Mouse (Mus musculus): ENCODE results near the gene Myh2. TPM values are rescaled to one million over a fixed set of nuclear protein-coding genes. Genes with fewer than 3 reads are reported as not detected.

Myh2 gene
- not detected in 2 replicates for total RNA-seq (2017)

DNA sequence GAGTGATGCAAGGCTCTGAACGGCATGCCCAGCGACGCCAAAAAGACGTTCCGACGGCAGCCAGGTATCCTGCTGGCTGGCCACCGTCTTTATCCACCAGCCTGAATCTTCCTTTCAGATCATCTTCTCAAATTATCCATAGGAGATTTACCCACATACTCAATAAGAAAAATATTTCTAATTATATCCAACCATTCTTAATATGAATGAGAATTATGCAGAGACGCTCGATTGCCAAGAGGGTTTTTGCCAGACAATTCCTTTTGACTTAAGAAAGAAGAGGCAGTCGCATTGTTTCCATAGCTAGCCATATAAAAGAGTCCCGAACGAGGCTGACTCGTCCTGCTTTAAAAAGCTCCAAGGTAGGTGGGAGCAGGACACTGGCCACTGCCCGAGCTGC is at the start of gene Myh2:
Gene Myh2, plus strand, starts transcription at position 301 of the 400 bp plus-strand sequence.
- ATAC-seq (ENCODE audit: extremely low read depth, insufficient number of reproducible peaks, low FRiP score, poor library complexity, severe bottlenecking) = no peak

DNA sequence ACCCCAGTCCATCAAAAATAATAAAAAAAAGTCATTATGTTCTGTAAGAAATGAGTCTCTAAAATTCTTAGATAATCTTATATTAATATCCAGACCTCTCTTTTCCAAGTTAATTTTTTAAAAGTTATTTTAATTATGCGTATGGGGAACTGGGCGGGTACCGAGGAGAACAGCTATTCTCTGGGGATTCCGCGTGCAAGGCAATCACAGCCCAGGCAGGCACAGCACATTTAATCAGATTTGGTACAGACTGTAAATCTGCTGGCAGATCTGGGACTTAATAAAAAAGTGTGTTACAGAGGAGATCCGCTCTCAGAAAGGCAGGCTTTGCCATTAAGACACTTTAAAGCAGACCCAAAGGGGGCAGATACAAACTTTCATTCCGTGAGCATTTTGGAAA is 45.9 kb upstream of the Myh2 start:
- no peak for ATAC-seq (ENCODE audit: extremely low read depth, insufficient number of reproducible peaks, low FRiP score, poor library complexity, severe bottlenecking)

DNA sequence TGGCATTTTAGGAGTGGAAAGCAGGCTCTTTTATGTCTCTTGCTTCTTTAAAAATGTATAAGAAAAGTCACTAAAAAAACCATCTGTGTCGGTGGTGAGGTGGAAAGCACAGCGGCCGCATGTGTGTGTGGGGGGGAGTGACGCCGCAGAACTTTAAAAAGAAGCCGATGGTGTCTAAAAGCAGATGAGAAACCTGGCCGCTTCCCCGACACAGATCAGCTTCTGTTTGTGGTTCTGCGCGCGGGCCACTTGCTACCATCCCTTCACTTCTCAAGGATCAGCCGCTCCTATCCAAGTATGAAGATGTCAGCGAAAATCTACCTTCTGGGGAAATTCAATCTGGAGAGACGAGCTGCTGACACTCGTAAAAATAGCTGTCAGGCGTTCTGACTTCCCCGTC is 45.5 kb upstream of the Myh2 start:
- no peak for ATAC-seq (ENCODE audit: extremely low read depth, insufficient number of reproducible peaks, low FRiP score, poor library complexity, severe bottlenecking)

DNA sequence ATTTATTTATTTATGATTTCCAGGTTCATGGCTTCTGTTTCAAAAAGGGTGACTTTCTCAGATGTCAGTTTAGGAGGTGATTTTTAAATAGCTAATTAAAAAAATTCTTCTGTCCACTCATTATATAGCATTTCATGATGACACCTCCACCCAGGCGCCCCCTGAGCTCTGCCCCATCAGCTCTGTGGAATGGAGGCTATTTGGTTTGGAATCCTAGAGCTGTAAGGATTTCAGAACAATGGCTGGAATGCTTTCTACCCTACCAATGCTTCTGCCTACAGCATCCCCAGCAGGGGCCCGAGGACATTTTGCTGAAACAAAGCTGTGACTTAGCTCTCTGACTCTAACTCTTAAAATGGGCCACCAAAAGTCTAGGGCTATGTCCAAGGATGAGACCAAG is 37.3 kb upstream of the Myh2 start:
- ATAC-seq (ENCODE audit: extremely low read depth, insufficient number of reproducible peaks, low FRiP score, poor library complexity, severe bottlenecking) = no peak

DNA sequence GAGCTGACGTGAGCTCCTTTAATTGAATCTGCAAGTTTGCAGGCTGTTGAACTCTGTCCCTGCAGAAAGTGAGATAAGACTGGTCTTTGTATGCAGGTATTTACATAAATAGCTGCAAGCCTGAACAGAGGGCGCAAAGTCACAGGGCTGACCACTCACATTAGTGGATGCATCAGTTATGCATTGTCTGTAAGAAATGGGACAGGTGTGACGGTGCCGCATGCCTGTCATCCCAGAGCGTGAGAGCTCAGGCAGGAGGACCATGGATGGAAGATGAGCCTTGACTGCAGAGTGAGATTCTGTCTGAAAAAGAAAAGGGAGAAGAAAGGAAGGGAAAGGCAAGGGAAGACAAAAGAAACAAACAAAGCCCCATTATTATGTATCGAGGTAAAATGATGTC is 36.2 kb upstream of the Myh2 start:
- no peak for ATAC-seq (ENCODE audit: extremely low read depth, insufficient number of reproducible peaks, low FRiP score, poor library complexity, severe bottlenecking)

DNA sequence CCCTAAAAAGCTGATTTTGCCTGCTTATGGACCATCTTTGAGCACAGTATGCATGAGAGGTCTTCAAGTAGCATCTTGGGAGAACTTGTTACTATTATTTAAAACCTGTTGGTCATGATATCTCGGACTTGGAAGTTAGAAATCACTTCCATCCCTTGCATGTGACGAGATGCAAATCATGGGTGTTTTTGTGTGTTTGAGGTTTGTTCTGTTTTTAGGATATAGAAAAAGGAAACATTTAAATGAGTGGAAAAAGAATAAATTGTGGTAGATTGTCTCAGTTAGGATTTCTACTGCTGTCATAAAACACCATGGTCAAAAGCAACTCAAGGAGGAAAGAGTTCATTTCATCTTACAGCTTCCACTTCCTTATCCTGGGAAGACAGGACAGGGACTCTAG is 35.3 kb upstream of the Myh2 start:
- ATAC-seq (ENCODE audit: extremely low read depth, insufficient number of reproducible peaks, low FRiP score, poor library complexity, severe bottlenecking) = no peak

DNA sequence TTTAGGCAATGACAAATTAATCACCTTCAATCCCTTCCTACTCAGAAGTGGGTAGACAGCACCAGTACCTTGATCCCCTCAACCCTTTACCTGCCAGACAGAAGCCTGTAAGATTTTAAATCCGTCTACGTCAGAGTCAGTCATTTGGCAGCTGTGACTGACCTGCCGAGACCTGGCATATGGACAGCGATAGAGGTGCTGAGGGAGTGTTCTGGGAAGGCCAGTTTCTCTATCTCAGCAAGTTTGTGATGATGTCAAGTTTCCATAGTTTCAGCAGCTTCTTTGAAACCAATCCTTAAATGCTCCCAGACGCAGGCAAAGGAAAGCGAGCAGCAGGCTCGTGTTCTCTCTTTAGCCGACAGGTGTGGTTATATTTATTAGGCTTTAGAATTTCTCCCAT is 31.3 kb upstream of the Myh2 start:
- ATAC-seq (ENCODE audit: extremely low read depth, insufficient number of reproducible peaks, low FRiP score, poor library complexity, severe bottlenecking) = no peak

DNA sequence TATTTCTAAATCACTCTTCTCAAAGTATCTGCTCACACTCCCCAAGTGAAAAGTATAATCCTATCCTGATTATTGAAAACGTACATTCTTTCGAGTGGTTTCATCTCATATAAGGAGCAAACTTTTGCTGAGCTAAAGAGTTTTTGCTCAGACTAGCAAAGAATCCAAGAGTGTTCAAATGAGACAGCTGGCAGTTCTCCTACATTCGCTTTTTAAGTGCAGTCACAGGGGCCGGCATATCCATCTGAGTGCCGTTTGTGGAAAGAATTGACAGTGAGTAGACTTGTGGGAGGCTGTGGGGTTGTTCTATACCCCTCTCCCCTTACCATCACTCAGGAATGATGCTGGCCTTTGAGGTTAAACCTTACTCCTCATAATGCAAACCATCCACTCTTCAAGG is 30.7 kb upstream of the Myh2 start:
- ATAC-seq (ENCODE audit: extremely low read depth, insufficient number of reproducible peaks, low FRiP score, poor library complexity, severe bottlenecking) = no peak

DNA sequence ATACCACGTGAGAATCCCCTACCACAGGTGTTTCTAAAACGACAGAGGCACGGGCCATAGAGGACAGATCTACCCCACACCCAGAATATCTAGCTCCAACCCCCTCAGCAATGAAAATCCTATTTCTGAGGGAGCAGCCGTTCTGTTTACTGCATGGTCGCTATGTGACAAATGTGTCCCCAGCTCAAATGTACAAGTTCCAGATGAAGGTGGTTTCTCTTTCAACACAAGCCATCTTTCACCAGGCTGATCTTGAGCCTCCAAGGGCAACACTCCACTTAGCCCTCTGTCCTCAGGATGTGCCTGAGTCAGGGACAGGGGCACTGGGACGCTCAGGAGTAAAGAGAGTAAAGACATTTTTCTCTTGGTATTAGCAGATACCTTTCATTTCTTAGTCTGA is 29.8 kb upstream of the Myh2 start:
- no peak for ATAC-seq (ENCODE audit: extremely low read depth, insufficient number of reproducible peaks, low FRiP score, poor library complexity, severe bottlenecking)

DNA sequence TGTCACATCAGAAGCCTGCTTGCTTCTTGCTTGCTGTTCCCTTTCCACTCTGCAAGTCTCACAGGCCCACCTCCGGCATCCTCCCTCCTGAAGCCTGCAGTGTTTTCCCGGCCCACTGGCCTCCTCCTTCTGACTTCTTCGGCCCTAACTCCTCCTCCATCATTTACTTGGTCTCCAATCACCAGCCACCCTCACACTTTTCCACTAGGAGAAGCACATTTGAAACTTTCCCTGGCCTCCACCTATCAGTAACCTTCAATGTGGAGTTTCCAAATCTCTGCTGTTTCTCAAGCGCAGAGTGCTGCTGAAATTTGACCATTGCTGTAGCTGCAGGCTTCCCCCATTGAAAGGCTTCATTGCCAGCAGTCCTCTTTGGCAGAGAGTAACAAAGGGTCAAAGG is 28.8 kb upstream of the Myh2 start:
- ATAC-seq (ENCODE audit: extremely low read depth, insufficient number of reproducible peaks, low FRiP score, poor library complexity, severe bottlenecking) = no peak

DNA sequence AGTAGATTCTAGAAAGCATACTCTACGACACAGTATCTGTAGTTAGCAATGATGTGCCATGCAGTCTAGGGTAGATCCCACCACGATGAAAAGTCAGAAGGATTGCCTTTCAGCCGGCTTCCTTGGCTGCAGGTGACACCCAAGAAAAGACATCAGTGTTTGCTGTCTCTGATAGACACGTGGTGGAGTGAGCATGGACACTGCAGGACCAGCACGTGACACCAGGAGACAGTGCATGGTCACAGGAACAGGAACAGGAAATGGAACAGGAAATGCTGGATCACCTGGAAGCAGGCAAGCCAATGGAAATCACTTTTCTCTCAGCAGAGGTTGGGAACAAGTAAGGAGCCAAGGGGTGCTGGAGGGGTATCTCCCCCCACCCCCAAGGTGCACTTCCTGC is 27.8 kb upstream of the Myh2 start:
- no peak for ATAC-seq (ENCODE audit: extremely low read depth, insufficient number of reproducible peaks, low FRiP score, poor library complexity, severe bottlenecking)

DNA sequence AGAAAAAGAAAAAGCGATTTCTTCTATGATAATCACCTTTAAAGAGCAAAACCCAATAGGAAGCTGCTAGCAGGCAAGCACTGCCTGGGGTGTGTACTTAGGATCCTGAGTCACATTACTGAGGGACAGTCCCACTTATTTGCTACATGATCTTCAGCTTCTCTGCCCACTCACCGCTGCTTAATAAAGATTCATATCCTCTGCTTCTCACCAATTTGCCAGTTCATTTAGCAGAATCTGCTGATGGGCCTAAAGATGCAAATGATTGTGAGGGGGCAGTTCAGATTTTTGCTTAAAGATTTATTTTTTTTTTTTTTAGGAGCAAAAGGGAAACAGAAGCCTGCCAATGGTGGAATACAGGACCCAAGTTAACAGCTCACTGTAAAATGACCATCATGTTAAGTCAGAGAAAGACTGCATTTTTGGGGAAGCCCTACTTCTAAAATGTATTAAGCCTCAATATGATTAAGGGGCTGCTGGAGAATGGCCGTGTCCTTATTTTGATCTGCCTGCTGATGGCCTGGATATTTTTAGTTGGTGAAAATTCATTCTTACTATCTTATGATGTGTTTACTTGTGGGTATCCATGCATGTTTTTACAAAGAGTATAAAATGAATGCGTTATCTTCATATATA is 26.8 kb upstream of the Myh2 start:
- ATAC-seq (ENCODE audit: extremely low read depth, insufficient number of reproducible peaks, low FRiP score, poor library complexity, severe bottlenecking) = no peak

DNA sequence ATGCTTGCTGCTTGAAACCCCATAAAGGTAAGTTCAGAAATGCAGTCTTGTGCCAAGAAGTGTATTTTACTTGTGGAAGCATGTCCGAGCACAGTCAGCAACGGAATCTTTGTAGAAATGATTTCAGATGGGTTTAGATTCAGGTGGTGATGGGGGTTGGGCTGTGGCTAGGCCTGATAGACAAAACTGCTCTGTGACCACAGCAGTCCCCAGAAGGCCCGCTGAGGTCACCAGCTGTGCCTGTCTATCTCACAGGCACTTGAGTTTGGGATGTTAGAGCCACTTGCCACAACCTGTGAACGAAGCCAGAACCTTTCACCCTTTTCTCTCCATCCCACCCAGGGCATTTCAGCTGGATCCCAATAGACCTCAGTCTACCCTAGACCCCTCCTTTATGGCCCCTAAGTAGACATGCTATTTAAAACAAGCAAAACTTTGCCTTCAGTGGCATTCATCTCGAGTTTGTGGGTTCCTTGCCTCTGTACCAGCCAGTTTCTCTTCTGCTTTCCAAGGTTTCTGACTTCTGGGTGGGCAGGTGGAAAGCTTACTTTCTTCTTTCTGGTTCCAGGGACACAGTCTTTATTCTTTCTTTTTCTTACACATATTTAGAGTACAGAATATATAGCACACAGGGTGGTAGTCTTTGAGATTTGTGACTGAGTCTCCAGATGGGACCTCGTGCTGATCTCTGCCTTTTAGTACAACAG is 26.1 kb upstream of the Myh2 start:
- no peak for ATAC-seq (ENCODE audit: extremely low read depth, insufficient number of reproducible peaks, low FRiP score, poor library complexity, severe bottlenecking)

DNA sequence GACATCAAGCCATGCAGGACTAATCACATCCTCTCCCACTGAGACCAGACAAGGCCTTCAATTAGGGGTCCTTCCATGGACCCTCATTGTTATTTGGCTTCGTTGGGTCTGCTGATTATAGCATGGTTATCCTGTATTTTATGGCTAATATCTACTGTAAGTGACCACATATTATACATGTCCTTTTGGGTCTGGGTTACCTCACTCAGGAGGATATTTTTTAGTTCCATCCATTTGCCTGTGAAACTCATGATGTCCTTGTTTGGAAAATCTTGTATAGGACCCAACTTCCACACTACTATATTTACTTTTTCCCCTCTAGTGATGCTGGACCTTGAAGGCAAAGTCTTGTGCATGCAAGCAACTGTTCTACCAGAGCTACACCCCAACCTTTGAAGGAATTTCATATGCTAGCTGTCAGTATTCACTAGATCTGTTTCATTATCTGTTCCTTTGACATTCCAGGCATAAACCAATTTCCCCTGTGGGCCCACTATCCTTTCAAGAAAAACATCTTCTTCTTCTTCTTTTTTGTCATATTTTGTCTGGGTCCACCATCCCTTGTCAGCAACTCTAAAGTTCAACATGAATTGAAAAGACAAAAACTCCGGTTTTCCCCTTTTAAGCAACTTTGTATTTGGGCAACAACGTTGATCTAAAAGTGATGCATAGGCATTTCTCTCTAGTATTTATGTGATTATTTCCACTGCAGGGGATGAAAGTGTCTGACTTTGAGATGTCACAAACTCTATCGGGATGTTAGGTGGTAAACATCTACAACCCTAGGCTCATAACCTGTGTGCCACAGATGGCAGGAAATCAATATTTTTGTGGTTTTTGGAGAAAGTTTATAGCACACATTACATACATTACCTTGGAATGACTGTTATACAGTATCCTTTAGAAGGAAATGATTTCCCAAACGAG is 25.1 kb upstream of the Myh2 start:
- ATAC-seq (ENCODE audit: extremely low read depth, insufficient number of reproducible peaks, low FRiP score, poor library complexity, severe bottlenecking) = no peak

DNA sequence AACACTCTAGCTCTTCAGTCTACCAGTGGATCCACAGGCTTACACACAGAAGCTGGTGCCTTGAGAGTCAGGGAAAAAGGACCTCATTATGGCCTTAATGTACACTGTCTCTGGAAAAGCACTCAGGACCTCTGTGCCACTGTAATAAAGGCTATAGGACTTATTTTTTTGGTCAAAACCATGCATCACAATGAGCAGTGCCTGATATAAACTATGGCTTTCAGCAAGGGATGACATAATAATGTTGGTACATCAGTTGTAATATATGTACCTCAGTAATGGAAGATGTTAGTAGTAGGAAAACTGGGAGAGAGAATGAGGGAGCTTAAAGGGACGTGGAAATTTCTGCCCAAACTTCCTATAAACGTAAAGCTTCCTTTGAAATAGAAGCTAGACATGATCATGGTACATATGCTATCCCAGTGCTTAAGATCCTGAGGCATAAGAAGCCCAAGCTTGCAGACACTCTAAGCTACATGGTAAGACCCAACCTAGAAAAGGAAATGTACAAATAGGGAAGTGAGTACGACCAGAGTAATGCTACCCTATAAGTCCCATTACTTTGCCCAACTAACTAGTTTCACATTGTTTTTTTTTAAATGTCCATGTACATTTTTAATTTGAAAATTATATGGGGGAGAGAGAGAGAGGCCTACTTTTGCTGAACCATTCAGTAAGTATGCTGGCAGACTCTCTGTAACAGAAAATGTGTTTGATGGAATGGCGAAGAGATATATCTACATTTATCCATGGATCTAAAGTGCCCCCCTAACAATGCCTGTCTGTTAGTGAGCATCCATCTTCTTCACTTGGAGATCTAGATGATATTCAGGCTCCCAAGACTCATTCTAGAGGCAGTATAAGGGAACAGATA is 24.2 kb upstream of the Myh2 start:
- no peak for ATAC-seq (ENCODE audit: extremely low read depth, insufficient number of reproducible peaks, low FRiP score, poor library complexity, severe bottlenecking)

DNA sequence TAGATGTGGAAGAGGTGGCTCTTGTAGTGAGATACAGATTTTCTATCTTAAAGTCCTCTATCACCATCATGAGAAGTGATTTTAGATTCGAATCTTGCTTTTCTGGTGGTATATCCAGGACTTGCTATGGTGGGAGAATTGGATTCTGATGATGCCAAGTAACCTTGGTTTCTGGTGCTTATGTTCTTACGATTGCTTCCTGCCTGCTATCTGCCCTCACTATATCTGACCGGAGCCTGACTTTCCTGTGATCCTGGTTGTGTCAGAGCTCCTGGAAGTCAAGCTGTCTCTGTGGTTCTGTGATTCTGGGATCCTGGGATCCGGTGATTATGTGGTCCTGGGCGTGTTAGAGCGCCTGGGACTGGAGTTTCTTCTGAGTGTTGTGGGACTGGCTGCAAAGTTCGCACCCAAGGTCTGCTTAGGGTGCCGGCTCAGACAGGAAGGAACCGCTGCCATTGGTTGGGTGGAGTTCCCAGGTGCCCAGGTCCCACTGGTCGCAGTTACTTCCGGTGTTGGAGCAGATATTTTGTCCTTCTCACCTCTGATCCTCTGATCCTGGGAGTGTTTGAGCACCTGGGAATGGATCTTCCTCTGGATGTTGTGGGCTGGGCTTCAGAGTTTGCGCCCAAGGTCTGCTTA is 23.4 kb upstream of the Myh2 start:
- no peak for ATAC-seq (ENCODE audit: extremely low read depth, insufficient number of reproducible peaks, low FRiP score, poor library complexity, severe bottlenecking)

DNA sequence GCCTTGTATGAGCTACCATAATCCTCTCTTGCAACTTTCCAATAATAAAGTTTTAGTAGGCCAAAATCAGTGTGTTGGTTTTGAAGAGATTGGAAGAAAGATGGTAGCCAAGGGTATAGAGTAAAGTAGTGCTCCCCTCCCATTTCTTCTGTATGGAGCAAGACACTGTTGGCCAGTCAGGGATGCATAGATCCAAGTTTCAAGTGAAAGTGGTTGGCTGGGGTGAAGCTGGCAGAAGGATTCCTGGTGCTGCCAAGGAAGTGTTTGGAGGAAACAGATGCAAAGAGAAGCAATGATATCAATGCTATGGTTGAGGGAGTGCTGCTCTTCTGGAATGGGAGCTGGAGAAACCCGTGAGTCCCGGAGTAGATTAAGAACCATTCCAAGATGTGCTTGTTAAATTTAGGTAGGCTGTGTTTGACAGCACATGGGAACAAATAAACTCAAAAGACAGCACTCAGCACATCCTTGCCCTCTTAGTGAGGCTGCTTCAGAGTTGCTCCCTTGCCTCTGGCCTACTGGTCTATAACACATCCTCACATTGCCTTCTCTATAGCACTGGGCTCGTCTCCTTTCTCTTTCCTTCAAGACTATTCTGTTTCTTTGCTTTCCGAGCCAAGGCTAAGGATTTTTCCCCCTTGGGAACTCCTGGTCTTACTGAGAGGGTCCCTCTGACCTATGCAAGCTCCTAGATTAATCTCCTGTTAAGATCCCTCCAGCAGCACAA is 22.4 kb upstream of the Myh2 start:
- no peak for ATAC-seq (ENCODE audit: extremely low read depth, insufficient number of reproducible peaks, low FRiP score, poor library complexity, severe bottlenecking)

DNA sequence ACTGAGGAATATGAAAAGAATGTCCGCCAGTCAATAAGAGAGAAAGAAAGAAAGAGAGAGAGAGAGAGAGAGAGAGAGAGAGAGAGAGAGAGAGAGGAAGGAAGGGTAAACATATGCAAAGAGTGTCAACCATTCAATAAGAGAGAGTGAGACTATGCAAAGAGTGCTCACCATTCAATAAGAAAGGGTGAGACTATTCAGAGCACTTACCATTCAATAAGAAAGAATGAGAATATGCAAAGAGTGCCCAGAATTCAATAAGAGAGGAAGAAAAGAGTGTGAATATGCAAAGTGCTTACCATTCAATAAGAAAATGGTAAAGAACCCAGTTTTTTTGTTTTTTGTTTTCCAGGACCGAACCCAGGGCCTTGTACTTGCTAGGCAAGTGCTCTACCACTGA is 20.6 kb upstream of the Myh2 start:
- no peak for ATAC-seq (ENCODE audit: extremely low read depth, insufficient number of reproducible peaks, low FRiP score, poor library complexity, severe bottlenecking)
